Mouse (Mus musculus): ENCODE data around the gene Adcy1.

GRCm38 (mm10) chr11:7101674-7102073 is 38.4 kb downstream of the Adcy1 start:
- TF ChIP-seq CTCF (IDR thresholded peaks at IDR 0.05; ENCODE audit: low read depth, low read length) (no peak), POLR2A (IDR thresholded peaks at IDR 0.05; ENCODE audit: extremely low read depth, insufficient read depth, low read length) (no peak)

Measured in liver, adult 2 months (tissue).